Mouse (Mus musculus): ENCODE measurements around the gene Snx12. TPM values are rescaled to one million over a fixed set of nuclear protein-coding genes. Genes with fewer than 3 reads are reported as not detected.

Gene Snx12
- total and polyA plus RNA-seq, 3 experiments = 31.5 to 56.7 (median 52.1) TPM

DNA sequence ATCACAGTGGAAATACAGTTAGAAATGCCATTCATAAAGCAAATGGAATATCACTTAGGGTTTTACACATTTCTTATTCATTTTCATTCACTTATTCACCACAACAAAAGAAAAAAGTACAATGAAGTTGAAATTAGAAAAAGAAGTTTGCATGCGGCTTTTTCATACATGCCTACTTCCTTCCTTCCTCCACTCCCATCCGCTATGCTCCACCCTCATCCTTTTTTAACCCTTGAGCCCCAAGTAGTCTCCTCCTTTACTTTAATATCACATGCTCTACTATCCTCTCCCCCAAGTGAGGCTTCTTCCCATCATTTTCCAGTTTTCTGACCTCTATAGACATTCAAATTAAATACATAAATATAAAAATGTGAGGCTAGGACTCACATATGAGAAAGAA is 58.6 kb downstream of the Snx12 start:
- Histone ChIP-seq H3K4me3 (replicated peaks in 1 of 3; ENCODE audit: low read depth in 2 of 3, low read length in 2 of 3, poor library complexity in 1 of 3) (no peak overlapping the region), H3K27me3 (replicated peaks) (no peaks in the 10 kb centered on the region), H3K4me1 (ENCODE audit: control insufficient read depth in 1 of 2, insufficient read depth in 2 of 2) (no peaks in the 10 kb centered on the region), H3K9ac (ENCODE audit: insufficient read depth, low read depth) (no peak overlapping the region), H3K27ac (ENCODE audit: insufficient read depth, low read depth) (no peak overlapping the region), H3K4me2 (ENCODE audit: insufficient read depth, low read depth, poor library complexity, severe bottlenecking) (no peak overlapping the region), H3K36me3 (replicated peaks in 1 of 2; ENCODE audit: control insufficient read depth in 1 of 2, insufficient read depth in 1 of 2, low read length in 1 of 2) (peaks cover 0 to 3% of the 10 kb centered on the region in 2 experiments), H3K79me2 (replicated peaks; ENCODE audit: control insufficient read depth, extremely low read depth, insufficient read depth, poor library complexity, severe bottlenecking) (no peaks in the 10 kb centered on the region), H3K9me3 (replicated peaks; ENCODE audit: low read length) (no peaks in the 10 kb centered on the region)
- DNase-seq (ENCODE audit: extremely low read depth) = no peak
- dilution Hi-C loops (cut with MboI; ENCODE audit: extremely low pct_ligation_motif_present, extremely low pct_unique_long_range_greater_than_20kb, low sequenced_read_pairs) (no loop called here), in situ Hi-C loops (cut with MboI; ENCODE audit: low pct_ligation_motif_present, low pct_unique_long_range_greater_than_20kb, low sequenced_read_pairs) (no loop called here)
- TF ChIP-seq TBP (conservative IDR thresholded peaks at IDR 0.05; ENCODE audit: low read depth, low read length) (no peak), UBTF (IDR thresholded peaks at IDR 0.05; ENCODE audit: low read depth, low read length) (no peak), POLR2A (IDR thresholded peaks at IDR 0.05; ENCODE audit: low read depth, low read length) (no peak), HCFC1 (IDR thresholded peaks at IDR 0.05; ENCODE audit: low read depth, low read length) (no peak), MAZ (IDR thresholded peaks at IDR 0.05; ENCODE audit: low read depth, low read length) (no peak), ELF1 (IDR thresholded peaks at IDR 0.05; ENCODE audit: low read depth, low read length) (no peak), MXI1 (IDR thresholded peaks at IDR 0.05; ENCODE audit: low read depth, low read length) (no peak), ZNF384 (IDR thresholded peaks at IDR 0.05; ENCODE audit: low read depth, low read length) (no peak), NELFE (IDR thresholded peaks at IDR 0.05; ENCODE audit: low read depth, low read length) (no peak), JUND (conservative IDR thresholded peaks at IDR 0.05; ENCODE audit: low read depth, low read length) (no peak), PAX5 (IDR thresholded peaks at IDR 0.05; ENCODE audit: low read length) (no peak), RCOR1 (conservative IDR thresholded peaks at IDR 0.05; ENCODE audit: low read depth, low read length) (no peak), RAD21 (IDR thresholded peaks at IDR 0.05; ENCODE audit: low read depth, low read length) (no peak), USF2 (conservative IDR thresholded peaks at IDR 0.05; ENCODE audit: low read depth, low read length) (no peak), SIN3A (IDR thresholded peaks at IDR 0.05; ENCODE audit: low read length) (no peak), CHD2 (IDR thresholded peaks at IDR 0.05; ENCODE audit: low read length) (no peak), ZKSCAN1 (IDR thresholded peaks at IDR 0.05; ENCODE audit: borderline replicate concordance, low read depth, low read length) (no peak), ETS1 (conservative IDR thresholded peaks at IDR 0.05; ENCODE audit: low read depth, low read length) (no peak), MAFK (IDR thresholded peaks at IDR 0.05; ENCODE audit: insufficient replicate concordance, low read length) (no peak)

DNA sequence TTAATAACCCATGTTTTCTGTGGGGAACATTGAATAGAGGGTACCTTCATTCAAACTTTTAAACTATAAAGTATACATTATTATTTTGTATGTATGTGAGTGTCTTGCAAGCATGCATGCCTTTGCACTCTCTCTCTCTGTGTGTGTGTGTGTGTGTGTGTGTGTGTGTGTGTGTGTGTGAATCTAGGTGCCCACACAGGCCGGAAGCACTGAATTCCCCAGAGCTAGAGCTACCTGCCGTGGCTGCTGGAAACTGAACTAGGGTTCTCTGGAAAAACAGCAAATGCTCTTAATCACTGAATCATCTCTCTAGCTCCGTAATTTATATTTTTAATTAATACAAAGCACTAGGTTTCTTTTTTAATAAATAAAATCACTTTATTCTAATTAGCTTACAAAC is 59.1 kb downstream of the Snx12 start:
- no peaks in the 10 kb centered on the region for H3K79me2 ChIP-seq (replicated peaks; ENCODE audit: control insufficient read depth, extremely low read depth, insufficient read depth, poor library complexity, severe bottlenecking)

More for the DNA sequence above, 59.1 kb downstream of the Snx12 start:
- Histone ChIP-seq H3K36me3 (replicated peaks in 1 of 2; ENCODE audit: control insufficient read depth in 1 of 2, insufficient read depth in 1 of 2, low read length in 1 of 2) (peaks cover 0 to 3% of the 10 kb centered on the region in 2 experiments), H3K27ac (ENCODE audit: insufficient read depth, low read depth) (no peak overlapping the region), H3K9ac (ENCODE audit: insufficient read depth, low read depth) (no peak overlapping the region), H3K9me3 (replicated peaks; ENCODE audit: low read length) (no peaks in the 10 kb centered on the region), H3K4me1 (ENCODE audit: control insufficient read depth in 1 of 2, insufficient read depth in 2 of 2) (no peaks in the 10 kb centered on the region), H3K27me3 (replicated peaks) (no peaks in the 10 kb centered on the region), H3K4me3 (replicated peaks in 1 of 3; ENCODE audit: low read depth in 2 of 3, low read length in 2 of 3, poor library complexity in 1 of 3) (no peak overlapping the region), H3K4me2 (ENCODE audit: insufficient read depth, low read depth, poor library complexity, severe bottlenecking) (no peak overlapping the region)
- TF ChIP-seq E2F4 (IDR thresholded peaks at IDR 0.05; ENCODE audit: insufficient replicate concordance, low read depth, low read length) = no peak
- no peak for TF ChIP-seq GABPA (IDR thresholded peaks at IDR 0.05; ENCODE audit: insufficient replicate concordance, low read depth, low read length)
- no peak for TF ChIP-seq MAZ (IDR thresholded peaks at IDR 0.05; ENCODE audit: low read depth, low read length)
- TF ChIP-seq CHD2 (IDR thresholded peaks at IDR 0.05; ENCODE audit: low read length) = no peak
- no peak for TF ChIP-seq MYC (IDR thresholded peaks at IDR 0.05; ENCODE audit: low read depth, low read length)
- no peak for TF ChIP-seq EP300 (IDR thresholded peaks at IDR 0.05; ENCODE audit: low read length)
- no peak for TF ChIP-seq ELF1 (IDR thresholded peaks at IDR 0.05; ENCODE audit: low read depth, low read length)
- no peak for TF ChIP-seq JUN (IDR thresholded peaks at IDR 0.05; ENCODE audit: insufficient read depth, low read depth, low read length)
- no peak for TF ChIP-seq ETS1 (conservative IDR thresholded peaks at IDR 0.05; ENCODE audit: low read depth, low read length)
- TF ChIP-seq MAX (IDR thresholded peaks at IDR 0.05; ENCODE audit: low read length) = no peak
- no peak for TF ChIP-seq MAFK (IDR thresholded peaks at IDR 0.05; ENCODE audit: insufficient replicate concordance, low read length)
- TF ChIP-seq ZNF384 (IDR thresholded peaks at IDR 0.05; ENCODE audit: low read depth, low read length) = no peak
- no peak for TF ChIP-seq JUND (conservative IDR thresholded peaks at IDR 0.05; ENCODE audit: low read depth, low read length)
- in situ Hi-C loops (cut with MboI; ENCODE audit: low pct_ligation_motif_present, low pct_unique_long_range_greater_than_20kb, low sequenced_read_pairs) = no loop called here
- dilution Hi-C loops (cut with MboI; ENCODE audit: extremely low pct_ligation_motif_present, extremely low pct_unique_long_range_greater_than_20kb, low sequenced_read_pairs) = no loop called here
- no peak for DNase-seq (ENCODE audit: extremely low read depth)
